Mouse (Mus musculus): ENCODE data around the gene Pomgnt1.

- TF ChIP-seq MAX (IDR thresholded peaks at IDR 0.05; ENCODE audit: low read depth) (no peak), POLR2A (IDR thresholded peaks at IDR 0.05; ENCODE audit: insufficient read length, low read depth) (no peak), MYOD1 (IDR thresholded peaks at IDR 0.05; ENCODE audit: control insufficient read depth in 1 of 3, insufficient read length in 2 of 3, low read depth in 2 of 3) (no peak), TCF12 (IDR thresholded peaks at IDR 0.05; ENCODE audit: insufficient read depth, poor library complexity, severe bottlenecking) (no peak)
Measured at GRCm38 (mm10) chr4:116151238-116151637, 27.6 kb downstream of the Pomgnt1 start, which contains the start of gene Lurap1.
